ENCODE assay signal across 10 mouse cellular contexts in genomic region chr12:100277534-100277905, GRCm38 (mm10).
DNase-seq lines count a peak whose midpoint lies in the region; ATAC-seq lines count a peak whose summit lies in the region.
"Had no signal": no experiment of that assay in that cellular context is flagged by ENCODE, and none has a peak within 500 bp of the region (broad histone marks: within the 10 kb centered on the region; RNA-seq: fewer than 3 reads in every experiment).

No protein-coding gene starts in this region.

- 82% methylated on average over 3 of the region's 3 CpGs for WGBS in forebrain, embryonic 10.5 days
- 73% methylated on average over 3 of the region's 3 CpGs for WGBS in forebrain, embryonic 16.5 days
- 84% methylated on average over 3 of the region's 3 CpGs for WGBS in hindbrain, embryonic 12.5 days
- 71% methylated on average over 3 of the region's 3 CpGs for WGBS in midbrain, embryonic 16.5 days

- no peak overlapping the region for H3K4me2 ChIP-seq in forebrain, embryonic 16.5 days (ENCODE audit: low read length)
- H3K4me2 ChIP-seq in hindbrain, embryonic 12.5 days (replicated peaks) = no peak overlapping the region
- H3K4me2 ChIP-seq in midbrain, embryonic 16.5 days (ENCODE audit: low read length) = no peak overlapping the region

- H3K4me1 ChIP-seq in forebrain, embryonic 10.5 days = peaks cover 48% of the 10 kb centered on the region
- H3K4me1 ChIP-seq in forebrain, embryonic 16.5 days (replicated peaks; ENCODE audit: control insufficient read depth, insufficient read depth, low read length) = peaks cover 28% of the 10 kb centered on the region
- H3K4me1 ChIP-seq in hindbrain, embryonic 12.5 days = peaks cover 44% of the 10 kb centered on the region
- peaks cover 22% of the 10 kb centered on the region for H3K4me1 ChIP-seq in midbrain, embryonic 16.5 days (ENCODE audit: control insufficient read depth, insufficient read depth, low read length)

- DNase-seq in forebrain, embryonic 10.5 days (ENCODE audit: extremely low spot score, low spot score) = no peak
- peak; percentile 38 for DNase-seq in 3T3-L1 (ENCODE audit: low read depth, low spot score)
- no peak for DNase-seq in spleen, adult 18-20 months
- no peak for DNase-seq in retina, postnatal 1 day
- DNase-seq in lung, postnatal 10 days = no peak
- DNase-seq: cerebellum, adult 11 months had no signal

- H3K4me3 ChIP-seq in forebrain, embryonic 10.5 days = no peak overlapping the region
- no peak overlapping the region for H3K4me3 ChIP-seq in forebrain, embryonic 16.5 days (replicated peaks; ENCODE audit: low read length)
- no peak overlapping the region for H3K4me3 ChIP-seq in hindbrain, embryonic 12.5 days
- no peak overlapping the region for H3K4me3 ChIP-seq in midbrain, embryonic 16.5 days (ENCODE audit: low read depth, low read length)
- H3K4me3 ChIP-seq: erythroblast, embryonic 14.5 days had no signal

- no peaks in the 10 kb centered on the region for H3K36me3 ChIP-seq in forebrain, embryonic 10.5 days (replicated peaks)
- H3K36me3 ChIP-seq in forebrain, embryonic 16.5 days (ENCODE audit: control insufficient read depth, insufficient read depth) = no peaks in the 10 kb centered on the region
- H3K36me3 ChIP-seq in hindbrain, embryonic 12.5 days = no peaks in the 10 kb centered on the region
- no peaks in the 10 kb centered on the region for H3K36me3 ChIP-seq in midbrain, embryonic 16.5 days (ENCODE audit: control insufficient read depth, insufficient read depth, low read length)

- no peak for ATAC-seq in forebrain, embryonic 16.5 days
- no peak for ATAC-seq in hindbrain, embryonic 12.5 days (ENCODE audit: low FRiP score)
- ATAC-seq in midbrain, embryonic 16.5 days = no peak

- H3K27me3 ChIP-seq in forebrain, embryonic 10.5 days (ENCODE audit: poor library complexity, severe bottlenecking) = no peaks in the 10 kb centered on the region
- no peaks in the 10 kb centered on the region for H3K27me3 ChIP-seq in forebrain, embryonic 16.5 days (replicated peaks; ENCODE audit: control insufficient read depth, insufficient read depth, low read length)
- H3K27me3 ChIP-seq in hindbrain, embryonic 12.5 days = no peaks in the 10 kb centered on the region
- no peaks in the 10 kb centered on the region for H3K27me3 ChIP-seq in midbrain, embryonic 16.5 days (ENCODE audit: control insufficient read depth, insufficient read depth, low read depth, low read length)

- H3K9me3 ChIP-seq in forebrain, embryonic 10.5 days = no peaks in the 10 kb centered on the region
- H3K9me3 ChIP-seq in forebrain, embryonic 16.5 days (ENCODE audit: control insufficient read depth, low read length) = no peaks in the 10 kb centered on the region
- no peaks in the 10 kb centered on the region for H3K9me3 ChIP-seq in hindbrain, embryonic 12.5 days (replicated peaks)
- H3K9me3 ChIP-seq in midbrain, embryonic 16.5 days (replicated peaks; ENCODE audit: control insufficient read depth, low read length, poor library complexity, severe bottlenecking) = no peaks in the 10 kb centered on the region

- no peak overlapping the region for H3K9ac ChIP-seq in forebrain, embryonic 16.5 days (replicated peaks; ENCODE audit: low read depth, low read length)
- H3K9ac ChIP-seq in hindbrain, embryonic 12.5 days = no peak overlapping the region
- H3K9ac ChIP-seq in midbrain, embryonic 16.5 days (ENCODE audit: low read depth, low read length) = no peak overlapping the region

- H3K27ac ChIP-seq in forebrain, embryonic 10.5 days = peak overlapping the region; percentile 69; the same call in 1 of the 2 replicates
- no peak overlapping the region for H3K27ac ChIP-seq in forebrain, embryonic 16.5 days (ENCODE audit: low read length)
- peak overlapping the region; percentile 76 for H3K27ac ChIP-seq in hindbrain, embryonic 12.5 days
- peak overlapping the region; percentile 25 for H3K27ac ChIP-seq in midbrain, embryonic 16.5 days (ENCODE audit: low read length)
